Mouse (Mus musculus): ENCODE results near the gene Pld2. TPM values are rescaled to one million over a fixed set of nuclear protein-coding genes. Genes with fewer than 3 reads are reported as not detected.
"Not testable (repeated sequence)": the region's sequence is repeated elsewhere in the genome, so short reads cannot be mapped to it uniquely, and the experiment has no call there.

Pld2 gene
- total RNA-seq (2022) = 10 to 100 TPM in 2 of 4 experiments, 1 to 10 TPM in 2; 7.8 to 15.0 (median 11.2) TPM

DNA sequence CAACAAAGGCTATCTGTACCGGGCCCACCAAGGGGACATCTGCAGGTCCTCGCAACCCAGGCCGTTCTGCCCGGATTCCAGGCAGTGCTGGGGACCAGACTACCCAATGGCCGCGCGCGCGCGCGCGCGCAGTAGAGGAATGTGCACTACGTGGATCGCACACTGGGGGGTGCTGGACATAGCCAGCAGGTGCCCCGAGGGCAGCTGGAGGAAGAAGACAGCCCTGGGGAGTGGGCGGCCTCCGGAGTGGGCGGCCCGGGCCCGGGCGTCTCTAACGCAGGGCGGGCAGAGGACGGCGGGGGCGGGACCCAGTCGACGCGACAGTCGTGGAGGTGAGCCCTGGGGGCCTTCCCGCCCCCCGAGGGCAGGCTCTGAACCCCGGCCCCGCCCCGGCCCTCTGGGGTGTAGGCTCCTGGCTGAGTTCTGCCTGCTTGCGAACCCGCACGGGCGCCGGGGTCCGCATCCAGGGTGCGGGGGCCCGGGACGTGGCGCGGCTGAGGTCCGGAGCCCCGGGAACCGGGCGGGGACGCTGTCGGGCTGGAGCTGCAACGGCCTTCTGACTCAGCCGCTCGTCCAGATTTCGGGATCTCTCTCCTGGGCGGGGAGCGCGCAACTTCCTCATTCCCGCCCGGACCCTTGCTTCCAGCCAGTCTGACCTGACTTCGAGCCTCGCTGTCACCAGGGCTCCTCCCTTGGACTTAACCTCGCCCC lies at the start of gene Pld2:
Gene Pld2 (plus strand): TSS at position 188 of the 711 bp plus-strand sequence.
- DNase-seq = peak; percentile 83

- DNase-seq = peak; percentile 41
Observed at GRCm38 (mm10) chr11:70499566-70500475, 40.0 kb upstream of the Pld2 start.

DNA sequence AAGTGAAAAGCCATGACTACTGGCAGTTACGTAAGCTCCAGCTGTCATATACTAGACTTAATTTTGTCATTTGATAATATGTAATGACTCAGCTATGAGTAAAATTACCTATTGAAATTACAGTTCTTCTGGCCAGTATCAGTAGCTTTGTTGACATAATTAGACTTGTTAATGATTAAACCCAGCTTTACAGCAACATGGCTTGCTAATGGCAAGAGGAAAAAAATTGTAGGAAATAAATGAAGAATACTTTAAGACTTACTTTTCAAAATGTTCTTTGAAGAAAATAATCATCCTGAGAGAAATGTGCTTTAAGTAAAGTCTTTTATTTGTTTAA lies 39.4 kb upstream of the Pld2 start:
- no peak for DNase-seq

- no peak for DNase-seq
Observed at GRCm38 (mm10) chr11:70502018-70502417, 37.8 kb upstream of the Pld2 start.

- DNase-seq = no peak
Observed at GRCm38 (mm10) chr11:70504970-70505369, 34.9 kb upstream of the Pld2 start, which contains the start of gene Tm4sf5. Gene Tm4sf5 (plus strand): TSS chr11:70505244.

GRCm38 (mm10) chr11:70506385-70506784 lies 33.5 kb upstream of the Pld2 start:
- DNase-seq = peak; percentile 47

GRCm38 (mm10) chr11:70506962-70507515 lies 32.8 kb upstream of the Pld2 start:
- no peak for DNase-seq

DNA sequence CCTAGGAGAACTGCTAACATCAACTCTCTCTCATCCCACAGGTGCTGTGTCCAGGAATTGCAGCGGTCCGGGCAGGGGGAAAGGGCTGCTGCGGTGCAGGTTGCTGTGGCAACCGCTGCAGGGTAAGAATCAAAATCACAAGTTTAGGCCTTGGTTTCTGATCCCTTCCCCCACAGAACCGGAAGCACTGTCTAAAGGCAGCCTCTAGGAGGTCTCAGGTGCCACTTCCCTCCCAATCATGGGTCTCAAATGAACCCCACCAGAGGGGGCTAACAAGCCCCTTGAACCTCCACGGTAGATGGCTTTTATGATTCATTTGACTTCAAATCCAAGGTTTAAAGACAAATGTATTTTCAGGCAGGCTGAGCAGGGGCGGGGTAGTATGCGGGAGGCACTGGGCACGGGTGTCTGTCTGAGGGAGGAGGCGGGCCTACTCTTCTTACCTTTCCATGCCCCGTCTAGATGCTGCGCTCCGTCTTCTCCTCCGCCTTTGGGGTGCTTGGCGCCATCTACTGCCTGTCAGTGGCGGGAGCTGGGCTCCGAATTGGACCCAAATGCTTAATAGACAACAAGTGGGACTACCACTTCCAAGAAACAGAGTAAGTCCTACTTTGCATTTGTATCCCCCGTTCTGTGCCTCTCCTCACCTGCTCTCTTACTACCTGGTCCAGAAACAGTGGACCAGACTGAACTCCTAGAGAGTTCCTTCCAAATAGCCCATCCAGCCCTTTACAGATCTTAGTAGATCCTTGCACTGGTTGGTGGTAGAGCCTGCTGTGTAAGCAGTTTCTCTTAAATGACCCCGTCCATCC lies 29.9 kb upstream of the Pld2 start:
- no peak for DNase-seq

GRCm38 (mm10) chr11:70511242-70511641 lies 28.6 kb upstream of the Pld2 start:
- DNase-seq = no peak

- DNase-seq = no peak
Observed at GRCm38 (mm10) chr11:70511825-70512224, 28.0 kb upstream of the Pld2 start.

DNA sequence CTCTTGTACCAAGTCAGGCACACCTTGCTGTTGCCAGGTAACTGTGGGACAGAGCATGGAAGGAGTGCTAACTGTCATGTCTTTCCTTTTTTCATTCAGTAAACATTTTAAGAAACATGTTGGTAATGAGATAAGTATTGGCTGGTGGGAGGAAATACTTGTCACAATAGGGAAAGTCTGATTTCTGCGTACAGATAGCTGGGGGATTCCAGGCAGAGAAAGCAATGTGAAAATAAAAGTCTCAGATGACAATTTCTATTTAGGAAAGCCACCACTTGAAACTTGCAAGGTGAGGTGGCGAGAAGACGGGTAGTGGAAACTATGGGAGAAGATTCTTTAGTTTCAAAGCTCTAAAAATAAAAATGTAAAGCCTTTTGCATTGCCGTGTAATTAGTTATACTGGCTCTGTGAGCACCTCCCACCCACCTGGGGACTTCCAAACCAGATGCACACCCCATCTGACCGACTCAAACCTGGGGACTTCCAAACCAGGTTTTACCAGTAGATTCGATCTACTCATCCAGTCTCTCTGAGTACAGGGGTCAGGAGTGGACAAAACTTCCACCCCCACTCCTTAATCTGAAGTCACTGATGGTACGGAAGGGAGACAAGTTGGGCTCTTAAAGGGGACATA lies 27.0 kb upstream of the Pld2 start:
- no peak for DNase-seq

DNA sequence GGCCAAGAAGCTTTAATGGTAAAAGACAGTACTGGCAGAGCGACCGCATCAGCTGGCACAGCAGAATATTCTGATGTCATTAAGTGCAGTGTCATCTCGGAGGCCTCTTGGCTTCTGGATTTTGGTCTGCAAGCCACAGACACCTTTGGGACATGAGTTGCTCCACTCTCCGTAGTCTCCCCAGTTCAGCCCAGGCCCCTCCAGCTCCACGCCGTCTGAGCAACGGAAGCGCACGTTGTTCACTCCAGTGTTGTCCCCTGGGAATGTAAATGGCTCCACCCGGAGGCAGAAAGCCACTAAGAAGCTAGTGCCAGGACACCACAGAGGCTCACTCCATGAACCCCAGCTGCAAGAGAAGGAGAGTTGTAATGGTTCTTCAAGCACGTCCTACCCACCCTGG lies 26.3 kb upstream of the Pld2 start:
- DNase-seq = no peak

DNA sequence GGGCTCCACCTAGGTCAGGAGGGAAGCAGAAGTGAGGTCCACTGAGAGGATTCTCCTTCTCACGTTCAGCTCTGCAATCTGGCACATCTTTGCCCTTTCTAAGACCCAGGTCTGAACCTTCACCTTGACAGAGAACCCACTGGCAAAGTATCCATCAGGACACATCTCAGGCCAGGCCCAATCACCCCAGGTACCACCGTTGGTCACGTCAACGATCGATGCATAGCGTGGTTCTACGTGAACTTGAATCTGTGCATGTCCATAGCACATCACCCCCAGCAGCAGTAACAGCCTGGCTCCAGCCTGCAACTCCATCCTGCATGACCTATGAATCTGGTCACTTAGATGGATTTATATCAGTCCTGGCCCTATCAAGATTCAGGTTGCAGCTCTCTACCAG lies 25.6 kb upstream of the Pld2 start, which contains the start of gene Vmo1:
Gene Vmo1 (minus strand): TSS at position 329 of the 400 bp plus-strand sequence.
- no peak for DNase-seq

DNA sequence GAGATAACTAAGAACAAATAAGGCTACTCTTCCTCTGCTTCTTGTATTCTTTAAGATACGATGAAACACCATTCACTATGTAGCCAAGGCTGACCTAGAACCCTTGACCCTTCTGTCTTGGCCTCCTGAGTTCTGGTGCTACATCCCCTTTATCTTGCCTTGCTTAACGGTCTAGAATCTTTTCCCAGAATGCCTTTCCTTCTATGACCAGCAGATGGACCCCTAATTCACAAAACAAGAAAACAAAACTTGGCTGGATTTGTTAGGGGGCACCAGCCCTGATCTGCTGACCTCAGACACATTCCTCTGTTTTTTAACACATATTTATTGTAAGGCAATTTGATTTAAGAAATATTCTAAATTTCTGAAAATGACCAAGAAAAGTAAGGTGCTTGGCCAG lies 23.5 kb upstream of the Pld2 start:
- no peak for DNase-seq

- no peak for DNase-seq
Observed at GRCm38 (mm10) chr11:70518436-70518835, 21.4 kb upstream of the Pld2 start.

GRCm38 (mm10) chr11:70518923-70519322 lies 20.9 kb upstream of the Pld2 start, which contains the start of gene Gltpd2:
Gene Gltpd2 (plus strand): TSS chr11:70519196.
- DNase-seq = no peak

GRCm38 (mm10) chr11:70520178-70520769 lies 19.6 kb upstream of the Pld2 start:
- no peak for DNase-seq

DNA sequence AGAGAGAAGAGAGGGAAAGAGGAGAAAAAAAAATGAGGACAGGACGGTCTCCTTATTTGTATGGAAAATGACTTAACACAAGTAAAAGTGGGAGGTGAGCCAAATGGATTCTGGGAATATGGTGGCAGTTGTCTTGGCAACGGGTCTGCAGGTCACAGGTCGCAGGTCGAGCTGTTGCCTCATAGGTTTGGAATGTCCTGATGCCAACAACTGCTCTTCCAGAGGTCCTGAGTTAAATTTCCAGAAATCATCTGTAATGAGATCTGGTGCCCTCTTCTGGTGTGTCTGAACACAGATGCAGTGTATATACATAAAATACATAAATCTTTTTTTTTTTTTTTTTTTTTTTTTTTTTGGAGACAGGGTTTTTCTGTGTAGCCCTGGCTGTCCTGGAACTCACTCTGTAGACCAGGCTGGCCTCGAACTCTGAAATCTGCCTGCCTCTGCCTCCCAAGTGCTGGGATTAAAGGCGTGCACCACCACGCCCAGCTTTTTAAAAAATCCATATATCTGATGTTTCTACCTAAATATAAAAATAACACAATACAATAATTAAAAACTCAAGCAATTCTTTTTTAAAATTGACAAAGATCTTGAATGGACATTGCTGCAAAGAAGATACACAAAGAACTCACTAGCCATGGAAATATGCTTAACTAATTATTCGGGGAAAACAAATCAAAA lies 16.4 kb upstream of the Pld2 start:
- DNase-seq = not testable (repeated sequence)

GRCm38 (mm10) chr11:70524782-70525181 lies 15.1 kb upstream of the Pld2 start:
- no peak for DNase-seq

- peak; percentile 93 for DNase-seq
Observed at GRCm38 (mm10) chr11:70525184-70525678, 14.6 kb upstream of the Pld2 start, which contains the start of gene Psmb6. Gene Psmb6 (plus strand): TSS chr11:70525367.
